Mouse (Mus musculus) intestine, embryonic 16.5 days (tissue): Measurements from ENCODE around the gene Zfp628. TPM values are rescaled to one million over a fixed set of nuclear protein-coding genes. Genes with fewer than 3 reads are reported as not detected.

Experiments
- ATAC-seq: fragments of 200-750 bp; cut with Nextera tagmentation; 2 replicates; pipeline ENCODE4 v1.8.0; 2017; ENCODE audit warnings: moderate TSS enrichment, moderate library complexity
- H3K27ac ChIP-seq: fragments of 300-500 bp; sonication (generic); 2 replicates; pipeline ENCODE4 v1.5.1; 2014; ENCODE audit warnings: mild to moderate bottlenecking, low read length
- H3K27me3 ChIP-seq: fragments of 300-500 bp; sonication (generic); replicated peaks from 2 replicates; pipeline ENCODE4 v1.6.1; 2014; ENCODE audit warnings: low read length, control low read depth, mixed read lengths; ENCODE audit not compliant: control insufficient read depth, insufficient read depth
- H3K36me3 ChIP-seq: fragments of 300-500 bp; sonication (generic); 2 replicates; pipeline ENCODE4 v1.6.1; 2014; ENCODE audit warnings: low read length, control low read depth; ENCODE audit not compliant: control insufficient read depth, insufficient read depth
- H3K4me1 ChIP-seq: fragments of 300-500 bp; sonication (generic); 2 replicates; pipeline ENCODE4 v1.6.1; 2014; ENCODE audit warnings: low read length, control low read depth, mixed read lengths; ENCODE audit not compliant: control insufficient read depth, insufficient read depth
- H3K4me2 ChIP-seq: fragments of 300-500 bp; sonication (generic); 2 replicates; pipeline ENCODE4 v1.6.1; 2014; ENCODE audit warnings: low read depth, low read length, control low read depth
- H3K4me3 ChIP-seq: fragments of 300-500 bp; sonication (generic); 2 replicates; pipeline ENCODE4 v1.5.1; 2014; ENCODE audit warnings: mild to moderate bottlenecking, low read length
- H3K9ac ChIP-seq: fragments of 300-500 bp; sonication (generic); 2 replicates; pipeline ENCODE4 v1.6.1; 2014; ENCODE audit warnings: low read depth, low read length
- H3K9me3 ChIP-seq: fragments of 300-500 bp; sonication (generic); 2 replicates; pipeline ENCODE4 v1.6.1; 2016; ENCODE audit warnings: low read length, control low read depth; ENCODE audit not compliant: control insufficient read depth
- WGBS: fragments of 180-500 bp; shearing (Covaris S2); extraction: QIAGEN DNeasy Blood & Tissue Kit; methylation state at CpG from one replicate; pipeline ENCODE4 v1.1.7; 2014; 5-methylcytosine and 5-hydroxymethylcytosine counted together
- polyA plus RNA-seq: library from polyadenylated mRNA; unstranded; fragments of >200 nt; fragmentation: Nextera tagmentation; extraction: Ambion mirVana; gene quantifications from 2 replicates; pipeline ENCODE4 v1.2.1, GENCODE M21; 2015

The Zfp628 gene
- polyA plus RNA-seq, 1 experiment from 2014 or later: 2.7 TPM

DNA sequence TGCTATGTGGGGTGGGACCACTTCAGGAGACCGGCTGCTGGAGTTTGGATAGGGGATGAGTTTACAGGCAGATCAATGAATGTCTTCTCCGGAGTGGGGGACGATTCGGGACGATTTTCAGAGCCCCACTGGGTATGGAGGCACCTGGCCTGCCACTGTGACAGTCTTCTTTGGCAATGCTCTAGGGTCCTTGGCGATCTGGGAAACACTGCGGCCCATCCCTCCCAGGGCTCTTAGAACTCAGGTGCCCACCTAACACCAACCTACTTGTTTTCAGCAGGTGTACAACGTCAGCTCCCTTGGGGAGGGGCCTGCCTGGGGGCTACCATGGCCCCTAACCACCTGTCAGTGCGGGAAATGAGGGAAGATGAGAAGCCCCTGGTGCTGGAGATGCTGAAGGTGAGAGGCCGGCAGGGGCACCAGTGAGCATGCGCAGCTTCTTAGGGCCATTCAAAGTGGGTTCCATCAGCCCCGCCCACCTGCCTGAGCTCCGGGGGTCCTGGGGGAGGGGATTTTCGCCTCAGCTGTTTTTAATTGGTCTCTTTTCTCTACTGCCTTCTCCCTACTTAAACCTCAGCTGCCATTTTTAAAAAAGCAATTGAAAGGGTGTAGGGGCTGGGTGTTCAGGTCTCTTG lies 8.0 kb downstream of the Zfp628 start:
- Histone ChIP-seq H3K4me3 (peak overlapping the region; percentile 21), H3K4me1 (peaks cover 42% of the 10 kb centered on the region), H3K9me3 (no peaks in the 10 kb centered on the region), H3K27me3 (no peaks in the 10 kb centered on the region; the same call in 1 of the 2 replicates), H3K36me3 (peaks cover 21% of the 10 kb centered on the region), H3K4me2 (peak overlapping the region; percentile 56), H3K9ac (peak overlapping the region; percentile 69), H3K27ac (peak overlapping the region; percentile 91; the same call in 1 of the 2 replicates)
- 3% methylated on average over 14 of the region's 14 CpGs for WGBS
- ATAC-seq: no peak

DNA sequence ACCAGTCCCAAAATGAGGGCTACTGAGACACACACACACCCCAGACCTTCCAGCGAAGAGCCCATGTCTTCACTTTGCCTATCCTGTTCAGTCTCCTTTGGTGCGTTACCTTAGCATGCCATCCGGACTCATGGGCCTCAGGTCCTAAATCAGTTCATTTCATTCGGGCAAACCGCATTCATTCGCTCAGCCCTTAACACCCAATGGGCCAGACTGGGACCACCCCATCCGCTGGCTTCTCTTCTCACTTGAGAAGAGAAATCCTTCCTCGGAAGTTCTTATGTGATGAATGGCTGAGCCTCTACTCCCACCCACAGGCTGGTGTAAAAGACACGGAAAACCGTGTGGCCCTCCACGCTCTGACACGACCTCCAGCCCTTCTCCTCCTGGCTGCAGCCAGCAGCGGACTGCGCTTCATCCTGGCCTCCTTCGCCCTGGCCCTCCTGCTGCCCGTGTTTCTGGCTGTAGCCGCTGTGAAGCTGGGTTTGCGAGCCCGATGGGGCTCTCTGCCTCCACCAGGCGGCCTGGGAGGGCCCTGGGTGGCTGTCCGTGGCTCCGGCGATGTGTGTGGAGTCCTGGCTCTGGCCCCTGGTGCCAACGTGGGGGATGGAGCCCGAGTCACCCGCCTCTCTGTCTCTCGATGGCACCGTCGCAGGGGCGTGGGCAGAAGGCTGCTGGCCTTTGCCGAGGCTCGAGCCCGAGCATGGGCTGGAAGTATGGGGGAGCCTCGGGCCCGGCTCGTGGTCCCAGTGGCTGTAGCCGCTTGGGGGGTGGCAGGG lies 8.8 kb downstream of the Zfp628 start:
- Histone ChIP-seq H3K4me1 (peaks cover 42% of the 10 kb centered on the region), H3K36me3 (peaks cover 21% of the 10 kb centered on the region), H3K4me3 (peak overlapping the region; percentile 24), H3K9ac (peak overlapping the region; percentile 69), H3K27ac (peak overlapping the region; percentile 91), H3K4me2 (peak overlapping the region; percentile 56), H3K27me3 (no peaks in the 10 kb centered on the region; the same call in 1 of the 2 replicates), H3K9me3 (no peaks in the 10 kb centered on the region)
- WGBS: 7% methylated on average over 37 of the region's 37 CpGs
- ATAC-seq: peak; percentile 19; the same call in 1 of the 2 replicates

DNA sequence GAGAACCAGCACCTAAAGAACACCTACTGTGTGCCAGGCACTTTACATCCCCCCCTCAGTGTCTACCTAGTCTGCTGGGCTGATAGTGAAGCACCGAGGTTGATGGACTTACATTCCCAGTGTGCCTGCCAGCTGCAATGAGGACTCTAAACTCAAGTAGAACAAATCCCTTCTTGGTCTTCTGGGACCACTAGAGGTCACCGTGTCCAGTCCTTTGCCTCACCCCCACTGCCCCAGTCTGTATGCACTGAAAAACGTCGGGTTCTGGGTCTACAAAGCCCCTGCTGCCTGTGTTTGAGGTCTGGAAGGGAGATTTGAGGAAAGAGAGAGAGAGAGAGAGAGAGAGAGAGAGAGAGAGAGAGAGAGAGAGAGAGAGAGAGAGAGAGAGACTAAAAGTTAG lies 9.5 kb downstream of the Zfp628 start:
- H3K4me3 ChIP-seq: no peak overlapping the region
- H3K4me2 ChIP-seq: peak overlapping the region; percentile 56
- H3K27me3 ChIP-seq: no peaks in the 10 kb centered on the region; the same call in 1 of the 2 replicates
- peak overlapping the region; percentile 69 for H3K9ac ChIP-seq
- ATAC-seq: no peak
- peaks cover 15% of the 10 kb centered on the region for H3K36me3 ChIP-seq
- peaks cover 42% of the 10 kb centered on the region for H3K4me1 ChIP-seq
- WGBS: under 1% methylated on average over 4 of the region's 4 CpGs
- H3K9me3 ChIP-seq: no peaks in the 10 kb centered on the region
- peak overlapping the region; percentile 91 for H3K27ac ChIP-seq

DNA sequence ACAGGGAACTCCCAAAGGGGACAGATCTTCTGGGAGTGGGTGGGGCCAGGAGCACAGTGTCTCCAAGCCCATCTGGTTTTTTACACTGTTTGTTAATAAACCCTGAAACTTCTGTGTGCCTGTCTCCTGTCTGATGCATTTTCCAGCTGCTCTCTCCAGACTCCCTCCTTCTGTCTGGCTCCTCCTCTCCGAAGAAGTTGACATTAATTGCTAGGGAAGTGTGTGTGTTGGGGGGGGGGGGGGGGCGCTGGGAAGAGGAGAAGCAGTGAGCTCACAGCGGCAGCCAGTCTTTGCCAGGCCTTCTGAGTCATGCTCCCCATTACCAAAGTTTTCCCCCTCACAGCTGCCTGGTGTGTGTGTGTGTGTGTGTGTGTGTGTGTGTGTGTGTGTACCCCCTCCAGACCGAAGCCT lies 9.9 kb downstream of the Zfp628 start:
- Histone ChIP-seq H3K4me1 (peaks cover 42% of the 10 kb centered on the region), H3K4me2 (0 out of 2 replicates have a peak overlapping the region, but pooled peaks have one; percentile 56), H3K4me3 (no peak overlapping the region), H3K9me3 (no peaks in the 10 kb centered on the region), H3K27me3 (no peaks in the 10 kb centered on the region; the same call in 1 of the 2 replicates), H3K36me3 (peaks cover 11% of the 10 kb centered on the region), H3K27ac (peak overlapping the region; percentile 91), H3K9ac (no peak overlapping the region)
- WGBS: 4% methylated on average over 4 of the region's 4 CpGs
- peak; percentile 30 for ATAC-seq

DNA sequence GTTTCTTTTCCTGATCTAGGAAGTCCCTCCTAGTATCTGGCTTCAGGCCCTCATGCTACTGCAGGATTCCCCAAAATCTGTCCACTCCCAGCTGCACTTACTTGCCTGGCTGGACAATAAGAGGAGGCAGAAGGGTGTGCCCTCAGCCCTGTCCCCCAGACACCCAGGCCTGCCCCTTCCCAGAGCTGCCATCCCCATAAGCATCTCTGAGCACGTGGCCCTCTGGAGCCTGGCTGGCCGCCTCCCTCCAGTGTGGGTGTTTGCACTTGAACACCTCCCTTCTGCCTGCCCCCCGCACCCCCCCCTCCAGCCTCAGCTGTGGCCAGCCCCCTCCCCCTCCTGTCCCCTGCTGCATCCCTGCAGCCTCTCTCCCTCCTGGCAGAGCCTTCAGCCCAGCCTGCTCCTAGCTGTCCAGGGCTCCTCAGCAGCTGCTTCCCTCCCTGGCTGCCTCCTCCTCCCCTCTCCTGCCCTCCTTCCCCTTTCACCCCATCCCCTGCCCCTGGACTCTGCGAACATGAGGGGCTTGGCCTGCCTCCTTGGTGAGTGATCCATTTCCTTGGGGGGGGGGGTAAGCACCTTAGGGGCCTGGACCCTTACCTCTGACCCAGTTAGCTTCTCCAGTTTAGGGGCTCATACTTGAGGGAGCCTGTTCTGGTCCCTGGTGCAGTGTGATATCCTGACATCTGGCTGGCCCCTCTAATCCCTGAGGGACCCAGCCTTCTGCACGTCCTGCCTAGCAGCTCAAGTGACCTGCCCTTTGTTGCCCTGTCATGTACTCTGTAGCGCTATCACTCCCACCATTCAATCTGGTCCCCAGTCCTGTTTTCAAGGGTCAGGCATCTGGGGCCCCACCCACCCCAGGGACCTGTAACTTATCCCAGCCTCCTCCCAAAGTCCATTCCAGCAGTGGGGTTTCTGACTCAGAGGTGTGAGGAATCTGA lies 10.7 kb downstream of the Zfp628 start, which contains the start of gene Ssc5d:
Gene Ssc5d (plus strand): TSS at position 345 of the 941 bp plus-strand sequence.
- no peaks in the 10 kb centered on the region; the same call in 1 of the 2 replicates for H3K27me3 ChIP-seq
- H3K27ac ChIP-seq: peak within 1 kb of the TSS; percentile 91
- peaks cover 3% of the 10 kb centered on the region for H3K36me3 ChIP-seq
- ATAC-seq: peak; percentile 63
- H3K9ac ChIP-seq: peak within 1 kb of the TSS; percentile 69
- H3K4me2 ChIP-seq: 0 out of 2 replicates have a peak within 1 kb of the TSS, but pooled peaks have one; percentile 56
- no peaks in the 10 kb centered on the region for H3K9me3 ChIP-seq
- H3K4me1 ChIP-seq: peaks cover 42% of the 10 kb centered on the region
- H3K4me3 ChIP-seq: no peak within 1 kb of the TSS
- 14% methylated on average over 6 of the region's 6 CpGs for WGBS

DNA sequence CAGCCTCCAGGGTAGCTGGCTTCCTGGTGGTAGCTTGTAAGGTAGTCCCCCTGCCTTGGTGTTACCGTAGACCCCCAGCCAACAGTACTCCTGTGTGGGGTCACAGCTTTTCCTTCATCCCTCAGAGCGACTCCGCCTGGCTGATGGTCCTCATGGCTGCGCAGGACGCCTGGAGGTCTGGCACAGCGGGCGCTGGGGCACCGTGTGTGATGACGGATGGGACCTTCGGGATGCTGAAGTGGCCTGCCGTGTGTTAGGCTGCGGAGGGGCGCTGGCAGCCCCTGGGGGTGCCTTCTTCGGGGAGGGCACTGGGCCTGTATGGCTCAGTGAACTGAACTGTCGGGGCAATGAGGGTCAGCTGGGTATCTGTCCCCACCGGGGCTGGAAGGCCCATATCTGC lies 11.8 kb downstream of the Zfp628 start:
- H3K4me2 ChIP-seq: no peak overlapping the region

DNA sequence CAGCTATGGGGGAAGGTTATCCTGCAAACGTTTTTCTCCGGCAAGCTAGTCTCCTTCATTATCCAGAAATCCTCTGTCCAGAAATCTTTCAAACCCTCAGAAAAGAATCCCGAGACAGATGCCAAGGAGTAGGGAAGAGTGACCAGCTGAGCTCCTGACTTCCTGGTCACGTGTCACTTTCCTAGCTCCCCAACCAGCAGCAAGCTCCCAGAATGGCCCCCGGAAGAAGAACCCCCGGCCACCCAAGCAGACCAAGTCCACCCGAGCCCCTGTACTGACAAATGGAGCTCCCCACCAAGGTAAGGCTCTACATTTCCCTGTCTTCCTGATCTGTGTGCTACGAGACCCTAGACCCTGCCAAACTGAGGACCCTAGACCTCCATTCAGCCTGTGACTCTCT lies 12.7 kb downstream of the Zfp628 start:
- H3K9ac ChIP-seq: peak overlapping the region; percentile 13; the same call in 1 of the 2 replicates
- H3K27ac ChIP-seq: no peak overlapping the region
- H3K36me3 ChIP-seq: no peaks in the 10 kb centered on the region; the same call in 1 of the 2 replicates
- H3K4me3 ChIP-seq: no peak overlapping the region
- H3K4me1 ChIP-seq: peaks cover 39% of the 10 kb centered on the region
- 0 out of 2 replicates have a peak overlapping the region, but pooled peaks have one; percentile 2 for H3K4me2 ChIP-seq
- no peak for ATAC-seq
- 51% methylated on average over 8 of the region's 8 CpGs for WGBS
- H3K27me3 ChIP-seq: no peaks in the 10 kb centered on the region; the same call in 1 of the 2 replicates
- H3K9me3 ChIP-seq: no peaks in the 10 kb centered on the region

More for the DNA sequence above, 11.8 kb downstream of the Zfp628 start:
- Histone ChIP-seq H3K27ac (0 out of 2 replicates have a peak overlapping the region, but pooled peaks have one; percentile 89), H3K9me3 (no peaks in the 10 kb centered on the region), H3K36me3 (no peaks in the 10 kb centered on the region; the same call in 1 of the 2 replicates), H3K27me3 (no peaks in the 10 kb centered on the region; the same call in 1 of the 2 replicates), H3K4me3 (no peak overlapping the region), H3K4me1 (peaks cover 42% of the 10 kb centered on the region), H3K9ac (peak overlapping the region; percentile 37; the same call in 1 of the 2 replicates)
- ATAC-seq: no peak
- WGBS: 77% methylated on average over 16 of the region's 16 CpGs

DNA sequence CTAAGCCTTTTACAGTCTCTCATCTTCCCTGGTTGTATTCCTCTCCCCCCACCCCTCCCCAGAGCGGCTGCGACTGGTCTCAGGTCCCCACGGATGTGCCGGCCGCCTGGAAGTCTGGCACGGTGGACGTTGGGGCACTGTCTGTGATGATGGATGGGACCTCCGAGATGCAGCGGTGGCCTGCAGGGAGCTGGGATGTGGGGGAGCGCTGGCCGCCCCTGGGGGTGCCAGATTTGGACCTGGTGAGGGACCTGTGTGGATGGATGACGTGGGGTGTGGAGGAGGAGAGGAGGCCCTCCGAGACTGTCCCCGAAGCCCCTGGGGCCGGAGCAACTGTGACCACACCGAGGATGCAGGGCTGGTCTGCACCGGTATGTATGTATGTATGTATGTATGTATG lies 13.3 kb downstream of the Zfp628 start:
- Histone ChIP-seq H3K4me1 (peaks cover 33% of the 10 kb centered on the region), H3K4me3 (no peak overlapping the region), H3K4me2 (0 out of 2 replicates have a peak overlapping the region, but pooled peaks have one; percentile 16), H3K9ac (no peak overlapping the region), H3K27me3 (no peaks in the 10 kb centered on the region; the same call in 1 of the 2 replicates), H3K36me3 (no peaks in the 10 kb centered on the region; the same call in 1 of the 2 replicates), H3K9me3 (no peaks in the 10 kb centered on the region), H3K27ac (no peak overlapping the region)
- ATAC-seq: no peak
- WGBS: 65% methylated on average over 17 of the region's 17 CpGs
